Mouse (Mus musculus): ENCODE measurements around the gene Pax7.

The Pax7 gene

DNA sequence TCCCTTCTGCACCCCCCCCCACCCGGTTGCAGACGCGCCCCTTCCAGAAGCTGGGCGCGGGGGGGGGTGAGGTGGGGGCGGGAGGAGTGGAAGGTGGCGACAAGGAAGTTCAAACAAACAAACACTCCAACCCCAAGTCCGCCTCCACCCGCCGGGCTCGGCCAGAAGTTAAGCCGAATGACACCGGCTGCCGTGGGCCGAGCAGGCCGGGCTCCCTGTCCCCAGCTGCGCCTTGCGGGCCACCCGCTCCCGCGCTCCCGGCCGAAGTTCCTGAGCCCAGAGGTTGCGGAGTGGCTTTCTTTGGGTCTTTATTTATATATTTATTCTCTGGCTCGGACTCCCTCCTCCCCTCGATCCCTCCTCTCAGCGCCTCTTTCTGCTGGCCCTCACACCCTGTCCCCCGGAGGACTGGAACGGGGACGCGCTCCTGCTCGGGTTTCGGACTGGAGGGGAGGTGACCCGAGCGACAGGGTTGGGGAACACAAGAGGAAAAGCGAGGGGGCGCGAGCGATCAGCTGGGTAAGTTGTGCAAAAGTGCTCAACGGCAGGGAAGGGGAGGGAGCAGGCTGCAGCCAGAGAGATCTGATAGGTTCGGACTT lies at the start of gene Pax7:
Gene Pax7, minus strand, starts transcription at position 493 of the 599 bp plus-strand sequence.
- no peak for DNase-seq (ENCODE audit: low read depth, low spot score)

DNA sequence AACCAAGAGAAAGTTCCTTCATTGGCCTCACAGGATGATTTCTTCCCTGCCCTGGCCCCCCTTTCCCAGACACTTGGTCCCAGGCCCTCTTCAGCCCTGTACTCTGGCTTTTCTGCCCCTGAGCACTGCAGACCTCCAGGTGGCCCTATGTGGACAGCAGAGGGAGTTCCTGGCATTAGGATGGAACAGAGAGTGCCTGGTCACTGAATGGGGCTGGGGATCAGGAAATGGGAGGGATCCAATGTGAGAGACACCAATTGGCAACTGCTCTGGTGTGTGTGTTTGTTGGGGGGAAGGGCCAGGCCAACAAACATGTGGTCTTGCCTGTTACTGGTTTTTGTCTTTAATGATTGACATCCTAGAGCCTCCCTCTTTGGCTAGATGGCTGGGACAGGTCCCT lies 48.5 kb upstream of the Pax7 start:
- DNase-seq (ENCODE audit: low read depth, low spot score) = no peak

DNA sequence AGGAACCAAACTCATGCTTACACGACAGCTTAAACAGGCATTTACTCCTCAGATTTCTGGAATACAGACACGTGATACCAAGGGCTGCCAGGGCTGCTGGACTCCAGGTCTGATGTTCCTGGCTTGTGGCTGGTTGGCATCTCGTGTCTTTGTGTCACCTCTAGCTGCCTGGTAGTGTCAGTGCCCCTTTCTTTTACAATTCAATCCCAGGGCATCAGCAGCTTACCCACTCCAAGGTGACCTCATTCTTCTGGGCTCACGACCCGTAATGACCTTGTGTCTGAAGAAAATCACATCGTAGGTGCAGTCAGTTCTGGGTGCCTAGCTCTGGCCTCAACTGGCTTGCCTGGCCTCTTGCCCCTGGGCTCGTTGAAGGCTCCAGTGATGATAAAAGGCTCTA lies 46.0 kb upstream of the Pax7 start:
- no peak for DNase-seq (ENCODE audit: low read depth, low spot score)

DNA sequence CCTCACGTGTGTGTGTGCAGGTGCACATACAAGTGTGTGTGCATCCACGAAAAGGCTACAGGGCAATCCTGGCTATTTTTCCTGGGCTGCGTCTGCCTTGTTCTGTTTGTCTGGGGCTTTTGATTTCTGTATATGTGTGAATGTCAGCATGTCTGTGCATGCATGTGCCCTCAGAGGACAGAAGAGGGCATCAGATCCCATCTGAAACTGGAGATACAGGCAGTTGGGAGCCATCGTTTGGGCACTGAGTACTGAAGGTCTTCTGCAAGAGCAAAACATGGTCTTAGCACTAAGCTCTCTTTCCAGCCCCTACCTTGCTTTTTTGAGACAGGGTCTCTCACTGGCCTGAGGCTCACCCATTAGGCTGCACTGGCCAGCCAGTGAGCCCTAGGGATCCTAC lies 45.1 kb upstream of the Pax7 start:
- DNase-seq (ENCODE audit: low read depth, low spot score) = no peak

DNA sequence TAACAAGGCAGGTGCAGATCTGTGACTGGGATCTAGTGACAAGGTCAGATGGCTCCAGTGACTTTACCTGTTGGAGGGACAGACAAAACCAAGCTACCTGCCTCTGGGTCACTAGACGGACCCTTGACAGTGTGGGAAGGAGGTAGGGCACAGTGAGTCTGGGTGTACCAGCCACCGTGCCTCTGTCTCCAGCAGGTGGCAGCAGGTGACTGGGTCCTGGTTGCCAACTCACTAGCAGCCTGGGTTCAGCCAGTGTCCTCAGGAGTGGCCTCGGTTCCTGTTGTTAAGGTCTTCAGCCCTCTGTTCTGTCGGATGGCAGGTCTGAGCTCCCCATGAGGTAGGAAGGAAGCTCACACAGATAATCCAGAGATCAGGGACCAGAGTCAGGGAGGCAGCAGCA lies 43.9 kb upstream of the Pax7 start:
- peak; percentile 71 for DNase-seq (ENCODE audit: low read depth, low spot score)

DNA sequence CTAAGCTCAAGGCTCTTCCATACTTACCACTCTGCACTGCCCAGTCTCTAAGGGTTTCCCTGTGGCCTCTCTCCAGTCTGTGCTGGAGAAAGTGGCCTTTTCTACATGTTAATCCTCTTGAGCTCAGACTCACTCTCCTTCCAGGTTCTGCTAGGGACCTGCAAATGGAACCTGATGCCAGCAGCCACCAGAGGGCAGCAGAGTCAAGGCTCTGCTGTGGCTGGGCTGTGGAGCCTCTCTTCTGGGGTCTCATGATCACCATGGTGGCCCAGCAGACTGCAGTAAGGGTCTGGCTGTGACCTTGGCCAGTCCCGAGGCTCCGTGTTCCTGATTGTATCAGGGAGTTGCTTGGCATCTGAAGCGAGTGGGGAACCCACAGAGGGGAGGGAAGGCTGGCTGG lies 39.3 kb upstream of the Pax7 start:
- peak; percentile 73 for DNase-seq (ENCODE audit: low read depth, low spot score)

DNA sequence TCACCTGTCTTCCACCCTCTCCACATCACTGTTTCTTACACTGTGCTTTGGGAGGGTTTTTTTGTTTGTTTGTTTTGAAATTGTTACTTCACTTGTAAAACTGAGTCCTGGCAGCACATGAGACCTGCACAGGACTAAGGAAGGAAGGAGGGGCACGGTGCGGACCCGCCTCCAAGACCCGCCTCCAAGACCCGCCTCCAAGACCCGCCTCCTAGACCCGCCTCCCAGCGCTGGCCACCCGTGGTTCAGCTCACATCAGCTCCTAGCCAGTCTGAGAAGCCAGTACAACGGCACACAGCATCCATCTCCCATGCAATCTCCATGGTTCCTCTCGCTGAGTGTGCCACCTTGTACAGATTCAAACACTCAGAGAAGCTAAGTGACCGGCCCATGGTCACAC lies 38.4 kb upstream of the Pax7 start:
- DNase-seq (ENCODE audit: low read depth, low spot score) = no peak

DNA sequence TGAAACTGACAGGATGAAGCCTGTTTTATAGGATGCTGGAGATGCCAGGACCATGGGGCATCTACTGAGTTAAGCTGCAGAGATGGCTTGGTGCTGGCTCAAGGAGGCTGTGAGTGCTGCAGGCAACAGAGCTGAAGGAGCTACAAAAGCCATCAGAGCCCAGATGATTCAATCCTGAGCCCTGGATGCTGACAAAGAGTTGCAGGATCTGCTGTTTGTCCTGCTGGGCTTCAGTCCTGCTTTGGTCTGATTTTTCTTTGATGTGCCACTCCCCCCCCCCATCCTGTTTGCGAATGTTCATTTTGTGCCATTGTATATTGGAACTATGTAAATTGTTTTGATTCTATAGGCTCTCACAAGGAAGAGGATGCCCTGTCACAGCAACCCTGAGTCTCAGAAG lies 29.9 kb upstream of the Pax7 start:
- DNase-seq (ENCODE audit: low read depth, low spot score) = no peak

DNA sequence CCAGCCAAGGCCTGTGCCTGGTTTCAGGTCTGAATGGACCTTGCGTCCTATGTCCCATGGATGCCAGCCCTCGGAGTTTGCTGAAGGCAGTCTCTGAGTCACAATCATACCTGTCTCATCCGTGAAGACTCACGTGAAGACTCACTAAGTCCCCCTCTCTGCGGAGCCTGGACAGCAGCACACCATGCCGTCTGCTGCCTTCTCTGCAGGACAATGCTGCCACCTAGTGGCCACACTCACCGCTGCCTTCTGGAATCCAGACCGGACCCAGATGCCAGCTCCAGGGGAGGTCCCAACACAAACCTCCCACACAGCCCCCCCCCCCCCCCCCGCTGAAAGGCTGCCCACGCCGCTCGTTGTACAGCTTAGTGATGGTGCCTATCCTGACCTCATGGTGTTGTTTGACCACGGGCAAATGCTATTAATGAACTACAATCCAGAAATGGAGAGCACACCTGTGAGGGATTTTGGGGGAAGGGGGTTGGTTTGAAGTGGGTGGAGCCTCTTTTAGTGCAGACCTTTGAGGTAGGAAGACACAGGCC lies 25.4 kb upstream of the Pax7 start:
- DNase-seq (ENCODE audit: low read depth, low spot score) = peak; percentile 74

DNA sequence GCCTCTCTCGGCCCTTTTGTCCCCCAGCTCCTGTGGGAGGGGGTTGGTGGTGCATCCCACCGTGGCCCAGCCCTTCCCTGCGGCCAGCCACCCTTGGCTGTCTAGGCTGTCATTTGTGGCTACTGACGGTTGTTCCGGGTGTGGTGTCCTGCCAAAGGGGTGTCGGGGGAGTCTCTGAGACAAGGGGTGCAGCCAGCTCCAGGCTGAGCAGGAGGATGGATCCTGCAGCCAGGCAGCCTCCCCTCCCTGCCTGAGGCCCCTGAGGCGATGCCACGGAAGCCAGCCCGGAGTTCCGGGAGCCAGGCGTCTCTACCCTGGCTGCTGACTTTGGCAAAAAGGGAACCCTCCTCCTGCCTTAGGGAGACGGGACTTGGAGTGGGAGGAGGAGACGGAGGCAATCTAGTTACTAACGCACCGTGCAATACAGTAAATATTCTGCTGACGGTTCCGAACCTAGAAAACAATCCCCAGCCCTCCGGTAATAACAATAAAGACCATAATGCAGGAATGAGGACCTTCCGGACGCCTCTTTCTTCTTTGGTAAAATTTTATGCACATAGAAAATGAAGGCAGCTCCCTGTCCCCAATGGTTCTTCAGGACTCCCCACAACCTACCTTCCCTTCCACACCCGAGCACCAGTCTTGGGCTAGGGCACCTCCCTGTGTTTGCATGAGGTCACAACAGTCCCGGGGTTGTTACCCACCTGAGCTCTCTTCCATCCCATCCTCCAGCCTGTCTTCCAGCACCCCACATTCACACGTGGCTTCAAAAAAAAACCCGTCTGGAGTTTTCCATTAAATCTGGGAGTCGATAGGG lies 19.1 kb upstream of the Pax7 start:
- no peak for DNase-seq (ENCODE audit: low read depth, low spot score)

DNA sequence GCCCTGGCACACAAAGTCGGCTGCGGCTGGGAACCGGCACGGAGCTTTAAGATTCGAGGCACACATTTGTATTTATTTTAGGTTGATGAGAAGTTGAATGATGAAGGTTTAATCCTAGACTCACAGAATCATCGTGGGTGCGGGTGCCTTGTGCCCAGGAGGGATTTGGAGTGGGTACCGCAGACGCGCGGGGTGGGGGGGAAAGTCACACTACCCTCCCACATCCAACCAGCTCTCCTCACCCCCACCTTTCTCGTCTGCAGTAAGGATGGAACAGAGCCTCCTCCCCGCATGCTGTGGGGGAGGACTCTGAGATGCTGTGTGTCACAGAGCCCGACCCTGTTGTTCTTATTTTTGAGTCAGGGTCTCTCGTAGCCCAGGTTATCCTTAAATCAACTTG lies 18.1 kb upstream of the Pax7 start:
- DNase-seq (ENCODE audit: low read depth, low spot score) = no peak

DNA sequence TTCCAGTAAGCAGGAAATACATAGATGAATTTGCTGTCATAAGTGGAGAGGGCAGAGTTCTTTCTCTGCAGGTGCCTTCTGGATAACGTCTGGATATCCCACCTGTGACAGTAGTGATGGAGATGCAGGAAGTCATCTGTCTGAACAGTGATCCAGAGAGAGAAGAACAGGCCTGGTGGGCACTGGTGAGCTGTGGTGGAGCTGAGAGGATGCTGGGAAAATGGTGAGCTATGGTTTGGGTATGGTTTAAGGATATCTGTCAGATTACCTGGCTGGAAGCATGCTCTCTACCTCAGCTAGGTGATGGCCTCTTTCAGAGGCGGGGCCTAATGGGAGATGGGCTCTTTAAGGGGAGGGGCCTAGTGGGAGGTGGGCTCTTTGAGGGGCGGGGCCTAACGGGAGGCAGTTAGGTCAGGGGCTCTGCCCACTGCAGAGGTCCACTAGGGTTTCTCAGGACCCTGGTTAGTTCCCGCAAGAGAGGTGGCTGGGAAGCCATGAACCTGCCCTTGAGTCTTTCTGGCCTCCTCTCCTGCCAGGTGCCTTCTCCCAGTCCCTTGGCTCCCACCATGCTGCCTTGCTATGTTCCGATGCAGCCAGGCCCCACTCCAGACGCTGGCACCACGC lies 17.3 kb upstream of the Pax7 start:
- no peak for DNase-seq (ENCODE audit: low read depth, low spot score)

DNA sequence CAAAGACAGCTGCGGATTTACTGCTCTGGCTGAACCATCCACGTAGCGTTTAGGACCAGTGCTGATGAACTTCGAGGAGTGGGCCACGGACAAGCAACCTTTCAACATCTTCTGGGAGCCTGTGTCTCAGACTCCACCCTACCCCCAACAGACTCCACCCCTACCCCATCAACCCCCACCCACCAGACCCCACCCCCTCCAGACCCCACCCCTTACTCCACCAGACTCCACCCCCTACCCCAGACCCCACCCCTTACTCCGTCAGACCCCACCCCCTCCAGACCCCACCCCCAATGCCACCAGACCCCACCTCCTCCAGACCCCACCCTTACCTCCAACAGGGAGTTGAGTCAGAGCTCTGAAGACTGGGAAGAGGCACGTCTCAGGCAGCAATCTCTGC lies 10.1 kb upstream of the Pax7 start:
- no peak for DNase-seq (ENCODE audit: low read depth, low spot score)

DNA sequence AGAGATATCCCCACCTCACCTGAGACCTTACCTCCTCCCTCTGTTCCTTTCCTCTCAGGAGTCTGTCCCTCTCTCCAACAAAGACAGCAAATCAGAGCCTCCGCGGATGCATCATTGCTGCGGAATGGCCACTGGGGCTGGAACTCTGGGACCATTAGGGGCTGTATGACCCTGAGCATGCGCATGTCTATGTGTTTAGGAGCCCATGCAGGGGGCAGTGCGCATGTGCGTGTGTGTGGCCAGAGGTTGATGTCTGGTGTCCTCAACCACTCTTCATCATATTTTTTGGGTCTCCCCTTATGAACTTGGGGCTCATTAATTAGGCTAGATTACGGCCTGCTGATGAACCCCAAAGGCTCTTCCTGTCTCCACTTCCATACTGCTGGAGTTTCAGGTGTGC lies 9.6 kb upstream of the Pax7 start:
- no peak for DNase-seq (ENCODE audit: low read depth, low spot score)

DNA sequence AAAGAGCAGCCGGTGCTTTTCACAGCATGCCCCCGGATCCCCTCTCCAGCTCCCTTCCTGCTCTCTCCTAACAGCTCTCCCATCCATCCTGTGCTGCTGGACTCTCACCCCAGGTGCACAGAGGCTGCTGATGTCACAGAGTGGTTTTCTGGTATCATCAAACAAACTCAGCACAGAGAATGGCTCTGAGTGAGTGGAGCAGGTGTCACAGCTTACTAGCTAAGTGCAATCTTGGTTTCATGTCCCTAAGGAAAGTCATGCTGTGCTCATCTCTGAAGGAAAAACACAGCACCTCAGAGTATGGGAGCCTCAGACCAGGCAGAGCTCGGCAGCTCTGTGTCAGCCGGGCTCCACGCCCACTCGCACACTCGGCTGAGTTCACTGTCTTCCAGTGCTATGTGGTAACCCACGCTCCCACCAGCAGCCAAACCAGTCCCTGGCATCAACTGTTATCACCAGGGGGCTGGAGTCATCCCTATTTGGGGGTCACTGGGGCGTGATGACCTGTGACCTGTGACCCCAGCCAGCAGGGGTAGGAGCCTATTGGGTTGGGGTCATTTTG lies 7.7 kb upstream of the Pax7 start:
- DNase-seq (ENCODE audit: low read depth, low spot score) = no peak

DNA sequence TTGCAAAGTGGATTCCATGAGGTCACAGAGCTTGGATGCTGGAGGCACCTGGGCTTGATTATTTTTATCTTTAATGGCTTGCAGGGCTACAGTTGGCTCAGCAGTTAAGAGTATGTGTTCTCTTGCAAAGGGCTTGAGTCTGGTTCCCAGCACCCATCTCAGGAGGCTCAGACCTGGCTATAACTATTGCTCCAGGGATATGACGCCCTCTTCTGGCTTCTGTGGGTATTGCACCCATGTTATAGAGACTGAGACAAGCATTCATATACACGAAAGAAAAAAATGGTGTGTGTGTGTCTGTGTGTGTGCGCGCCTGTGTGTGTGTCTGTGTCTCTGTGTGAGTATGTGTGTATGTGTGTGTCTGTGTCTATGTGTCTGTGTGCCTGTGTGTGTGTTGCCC lies 7.1 kb upstream of the Pax7 start:
- no peak for DNase-seq (ENCODE audit: low read depth, low spot score)

DNA sequence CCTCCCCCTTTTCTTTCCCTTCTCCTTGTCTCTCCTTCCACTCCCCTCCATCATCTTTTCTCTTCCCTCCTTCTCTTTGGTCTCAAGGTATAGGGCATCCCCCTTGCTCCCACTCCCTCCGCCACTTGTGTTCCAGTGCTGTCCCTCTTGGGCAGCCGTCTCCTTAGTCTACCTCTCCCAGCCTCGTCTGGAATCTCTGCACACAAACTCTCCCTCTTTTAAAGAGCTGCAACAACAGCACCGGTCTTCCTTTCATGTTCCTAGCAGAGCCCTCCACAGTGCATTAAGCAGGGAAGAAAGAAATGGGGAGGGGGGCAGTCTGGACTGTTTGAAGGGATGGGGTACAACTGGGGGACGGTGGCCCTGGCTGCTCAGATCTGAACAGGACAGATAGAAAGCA lies 3.4 kb upstream of the Pax7 start:
- DNase-seq (ENCODE audit: low read depth, low spot score) = no peak

DNA sequence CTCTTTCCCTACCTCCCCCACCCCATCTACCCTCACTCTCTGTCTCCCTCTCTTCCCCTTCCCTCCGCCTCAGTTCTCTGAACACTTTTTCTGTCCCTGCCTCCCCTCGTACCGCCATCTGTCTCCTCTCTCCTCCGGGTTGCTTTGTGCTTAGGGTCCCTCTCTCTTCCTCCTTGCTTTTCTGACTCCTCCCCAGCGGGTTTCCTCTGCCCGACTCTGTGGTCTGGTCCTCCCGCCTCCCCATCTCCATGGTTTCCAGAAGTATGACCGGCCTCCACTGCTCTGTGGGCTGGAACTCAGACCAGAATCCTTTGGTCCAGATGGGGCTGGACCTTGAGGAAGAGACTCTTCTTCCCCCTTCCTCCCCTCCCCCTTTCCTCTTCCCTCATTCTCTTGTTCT lies 2.9 kb upstream of the Pax7 start:
- no peak for DNase-seq (ENCODE audit: low read depth, low spot score)

DNA sequence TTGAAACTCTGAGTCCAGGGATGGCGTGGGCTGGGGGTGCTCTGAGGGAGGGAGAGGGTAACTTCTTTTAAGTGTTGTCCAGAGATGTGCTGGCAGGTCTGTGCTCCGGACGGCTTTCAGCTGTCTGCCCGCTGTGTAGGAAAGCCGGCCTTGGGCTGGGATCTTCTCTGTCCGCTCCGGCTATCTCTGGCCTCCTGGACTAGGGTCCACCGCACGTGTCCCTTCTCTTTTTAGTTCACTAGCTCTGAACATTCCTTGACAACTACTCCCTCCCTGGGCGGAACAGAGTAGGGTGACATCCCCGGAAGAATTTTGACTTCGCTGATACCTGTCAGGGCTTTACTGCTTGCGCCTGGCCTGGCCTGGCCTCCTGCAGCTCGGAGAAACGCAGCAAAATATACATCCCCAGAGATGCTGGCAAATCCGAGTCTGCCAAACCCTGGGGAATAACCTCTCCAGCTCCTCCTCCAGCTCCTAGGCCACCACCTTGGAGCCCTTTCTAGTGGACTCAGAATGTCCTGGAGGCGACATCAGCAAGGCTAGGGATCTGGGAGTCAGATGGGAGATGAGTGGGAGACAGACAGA lies 581 bp upstream of the Pax7 start:
- no peak for DNase-seq (ENCODE audit: low read depth, low spot score)

DNA sequence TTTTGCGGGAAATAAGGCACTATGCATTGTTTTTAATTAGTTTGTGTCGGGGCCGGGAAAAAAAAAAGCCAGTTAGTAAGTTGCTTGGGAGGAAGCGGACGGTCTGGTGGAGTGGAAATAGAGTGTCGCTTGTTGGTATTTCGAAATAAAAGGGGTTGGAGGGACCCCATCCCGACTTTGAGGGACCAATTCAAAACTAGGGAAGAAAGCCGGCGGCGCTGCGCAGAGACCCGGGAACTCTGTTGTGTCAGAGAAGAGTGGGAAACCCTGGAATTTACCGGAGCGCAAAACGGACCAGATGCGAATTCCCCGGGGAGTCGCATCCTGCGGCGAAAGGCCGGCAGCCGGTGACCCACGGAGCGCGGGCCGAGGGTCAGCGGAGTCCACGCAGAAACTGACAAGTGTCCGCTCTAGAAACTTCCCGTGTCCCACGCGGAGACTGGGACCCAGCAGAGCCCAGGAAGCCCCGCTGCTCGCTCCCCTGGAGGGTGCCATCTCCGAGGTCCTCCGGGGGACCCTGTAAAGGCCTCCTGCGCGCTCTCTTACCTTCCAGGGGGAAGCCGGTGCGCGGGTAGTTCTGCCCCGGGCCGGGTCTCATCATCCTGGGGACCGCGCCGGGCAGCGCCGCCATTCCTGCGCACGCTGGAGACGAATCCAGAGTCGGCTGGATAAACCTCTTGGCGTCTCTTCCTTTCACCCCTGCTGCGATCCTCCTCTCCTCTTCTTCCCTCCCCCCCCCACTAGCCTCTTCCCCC lies 870 bp downstream of the Pax7 start:
- DNase-seq (ENCODE audit: low read depth, low spot score) = no peak

DNA sequence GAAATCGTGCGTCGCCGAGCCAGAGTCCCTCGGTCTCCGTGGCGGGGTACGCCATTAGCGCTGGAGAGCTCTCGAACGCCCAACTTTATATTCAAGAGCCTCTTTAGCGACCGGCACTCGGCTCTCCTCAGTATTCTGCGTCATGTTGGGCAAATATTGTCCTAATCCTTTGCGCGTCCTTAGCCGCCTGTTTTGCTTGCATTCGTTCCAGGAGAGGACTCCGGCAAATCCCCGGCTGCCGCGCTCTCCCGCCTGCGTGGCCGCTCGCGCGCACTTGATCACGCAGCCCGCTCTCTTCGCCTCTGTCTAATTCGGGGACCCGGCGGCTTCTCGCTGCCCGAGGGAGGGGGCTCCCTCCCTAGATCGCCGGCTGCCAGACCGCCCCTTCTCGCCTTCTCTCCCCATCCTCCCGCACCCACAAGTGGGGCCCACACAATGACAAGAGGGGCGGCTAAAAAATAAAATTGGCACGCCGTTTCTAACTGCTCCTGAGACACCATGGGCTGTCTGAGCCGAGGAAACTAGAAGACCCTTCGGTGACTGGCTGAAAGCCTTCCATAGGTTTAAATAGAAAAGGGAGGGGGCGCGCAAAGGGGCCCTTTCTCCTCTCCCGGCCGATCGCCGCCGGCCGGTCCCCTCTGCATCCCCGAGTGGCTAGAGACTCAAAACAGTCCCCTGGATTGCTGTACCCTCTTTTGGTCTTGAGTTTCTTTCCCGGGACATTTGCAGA lies 1.7 kb downstream of the Pax7 start:
- DNase-seq (ENCODE audit: low read depth, low spot score) = no peak

Data from retina, postnatal 7 days (tissue).